Mouse (Mus musculus) lung, adult 2 months (tissue): Measurements from ENCODE around the gene Mast4.

Experiments
- CTCF ChIP-seq: fragments of 200-500 bp; IDR thresholded peaks from 2 replicates; pipeline ENCODE4 v1.5.1; 2011; ENCODE audit warnings: mild to moderate bottlenecking, low read length, control low read depth; ENCODE audit not compliant: insufficient read depth
- POLR2A ChIP-seq: fragments of 200-500 bp; IDR thresholded peaks from 2 replicates; pipeline ENCODE4 v1.6.1; 2011; ENCODE audit warnings: low read depth, mild to moderate bottlenecking, control low read depth, low read length, borderline replicate concordance; ENCODE audit errors: extremely low read depth

GRCm38 (mm10) chr13:103238034-103238705 lies 96.1 kb downstream of the Mast4 start:
- TF ChIP-seq CTCF: no peak
- no peak for TF ChIP-seq POLR2A
